Mouse (Mus musculus): Measurements from ENCODE around the gene Shcbp1l. TPM values are rescaled to one million over a fixed set of nuclear protein-coding genes. Genes with fewer than 3 reads are reported as not detected.
A peak's percentile ranks its signal among the peaks of the same experiment; 100 is the strongest.
"Not testable (repeated sequence)": the region's sequence is repeated elsewhere in the genome, so short reads cannot be mapped to it uniquely, and the experiment has no call there.

Gene Shcbp1l
- polyA plus RNA-seq, 1 experiment, result 1.1 TPM

DNA sequence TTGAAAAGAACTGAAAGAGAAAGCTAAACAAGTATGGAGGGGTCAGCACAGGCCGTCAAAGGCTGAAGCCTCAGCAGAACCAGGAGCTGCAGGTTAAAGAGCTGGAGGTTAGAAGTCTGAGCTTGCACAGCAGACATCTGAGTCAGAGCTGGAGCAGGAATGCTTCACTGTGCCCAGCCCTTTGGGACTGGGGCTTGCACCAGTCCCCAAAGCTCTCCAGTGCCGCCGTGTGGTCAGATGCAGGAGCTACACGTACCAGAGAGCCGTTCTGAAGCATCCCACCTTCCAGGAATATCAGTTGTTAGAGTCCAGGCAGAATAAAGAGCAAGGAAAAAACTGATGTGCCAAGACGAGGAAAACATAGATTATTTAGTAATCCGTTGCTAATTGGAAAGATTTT, 23.2 kb upstream of the Shcbp1l start:
- no peak overlapping the region for H3K4me3 ChIP-seq (replicated peaks; ENCODE audit: control insufficient read depth, low read depth, low read length)
- no peak overlapping the region for H3K27ac ChIP-seq (ENCODE audit: control insufficient read depth, insufficient read depth, low read depth, low read length, poor library complexity)
- WGBS, result 5% methylated on average over 7 of the region's 7 CpGs
- TF ChIP-seq POLR2A (IDR thresholded peaks at IDR 0.05; ENCODE audit: borderline replicate concordance, control insufficient read depth, low read depth, low read length) (no peak), CTCF (IDR thresholded peaks at IDR 0.05; ENCODE audit: control insufficient read depth, insufficient read depth, low read length) (peak; percentile 71)
- no peaks in the 10 kb centered on the region for H3K4me1 ChIP-seq (ENCODE audit: control insufficient read depth, insufficient read depth, low read length)

DNA sequence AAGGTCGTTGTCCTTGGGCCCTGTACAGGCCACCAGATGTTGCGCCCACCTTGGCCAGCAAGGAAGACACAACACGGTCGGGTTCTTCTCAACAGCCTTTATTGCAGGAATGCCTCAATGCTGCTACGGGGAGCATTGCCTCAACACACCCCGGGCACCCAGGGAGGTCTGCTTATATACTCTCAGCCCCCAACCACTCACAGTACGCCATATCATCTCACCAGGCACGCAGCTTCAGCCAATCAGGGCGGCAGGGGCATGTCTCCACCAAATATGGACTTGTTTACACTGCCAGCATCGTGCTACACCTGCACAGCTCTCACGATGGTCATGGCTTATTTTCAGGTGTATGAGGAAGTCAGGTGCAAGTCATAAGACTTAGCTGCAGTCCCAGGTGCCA, 17.3 kb upstream of the Shcbp1l start:
- not testable (repeated sequence) for H3K27ac ChIP-seq (ENCODE audit: control insufficient read depth, insufficient read depth, low read depth, low read length, poor library complexity)
- WGBS, result 78% methylated on average over 11 of the region's 11 CpGs

DNA sequence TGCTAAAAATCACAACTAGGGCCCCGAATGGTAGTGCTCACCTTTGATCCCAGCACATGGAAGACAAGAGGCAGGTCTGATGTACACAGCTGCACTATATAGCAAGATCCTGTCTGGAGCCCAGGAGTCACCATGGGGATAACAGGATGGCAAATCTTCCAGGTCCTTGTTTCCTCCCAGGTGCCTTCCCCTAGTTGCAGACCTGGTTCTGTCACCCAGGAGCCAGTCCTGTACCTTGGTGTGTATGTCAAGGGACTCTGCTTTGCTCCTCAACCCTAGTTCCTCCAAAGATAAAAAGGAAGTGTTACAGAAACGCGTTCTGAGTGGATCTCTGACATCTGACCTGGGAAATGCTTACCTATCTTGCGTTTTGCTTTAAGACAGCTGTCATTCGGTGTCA, 16.7 kb upstream of the Shcbp1l start:
- not testable (repeated sequence) for H3K4me3 ChIP-seq (replicated peaks; ENCODE audit: control insufficient read depth, low read depth, low read length); H3K27ac ChIP-seq (ENCODE audit: control insufficient read depth, insufficient read depth, low read depth, low read length, poor library complexity); H3K4me1 ChIP-seq (ENCODE audit: control insufficient read depth, insufficient read depth, low read length)
- 38% methylated on average over 5 of the region's 5 CpGs for WGBS

More for the DNA sequence above, 17.3 kb upstream of the Shcbp1l start:
- not testable (repeated sequence) for H3K4me1 ChIP-seq (ENCODE audit: control insufficient read depth, insufficient read depth, low read length); H3K4me3 ChIP-seq (replicated peaks; ENCODE audit: control insufficient read depth, low read depth, low read length)

DNA sequence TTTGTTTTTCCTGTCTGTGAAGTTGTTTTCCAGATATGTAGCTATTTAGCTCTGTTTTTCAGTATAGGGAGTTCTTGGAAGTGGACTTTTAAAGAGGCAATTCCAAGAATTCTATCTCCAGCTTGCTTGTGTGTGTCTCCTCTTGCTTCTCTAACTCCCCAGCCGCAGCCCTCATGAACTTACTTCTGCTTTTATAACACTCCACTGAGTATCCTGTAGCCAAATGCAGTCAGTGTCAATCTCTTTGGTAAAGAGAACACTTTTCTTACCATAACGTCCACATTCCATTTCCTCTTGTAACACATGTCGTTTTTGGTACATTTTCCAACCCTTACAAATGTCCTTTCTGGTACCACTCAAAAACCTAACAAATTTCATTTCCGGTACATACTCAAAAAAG, 14.0 kb upstream of the Shcbp1l start:
- not testable (repeated sequence) for H3K4me1 ChIP-seq (ENCODE audit: control insufficient read depth, insufficient read depth, low read length); H3K4me3 ChIP-seq (replicated peaks; ENCODE audit: control insufficient read depth, low read depth, low read length); H3K27ac ChIP-seq (ENCODE audit: control insufficient read depth, insufficient read depth, low read depth, low read length, poor library complexity)
- WGBS, result 17% methylated on average over 2 of the region's 4 CpGs

DNA sequence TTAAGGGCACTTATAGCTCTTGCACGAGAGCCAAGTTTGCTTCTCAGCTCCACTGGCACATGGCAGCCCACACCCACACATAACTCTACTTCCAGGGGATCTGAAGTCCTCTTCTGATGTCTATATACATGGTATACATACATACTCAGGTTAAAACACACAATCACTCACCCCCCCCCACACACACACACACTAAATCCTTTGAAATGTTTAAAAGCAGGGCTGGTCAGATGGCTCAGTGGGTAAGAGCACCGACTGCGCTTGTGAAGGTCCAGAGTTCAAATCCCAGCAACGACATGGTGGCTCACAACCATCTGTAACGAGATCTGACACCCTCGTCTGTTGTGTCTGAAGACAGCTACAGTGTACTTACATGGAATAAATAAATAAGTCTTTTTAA, 13.2 kb upstream of the Shcbp1l start:
- Histone ChIP-seq H3K4me1 (ENCODE audit: control insufficient read depth, insufficient read depth, low read length) (peaks cover 1% of the 10 kb centered on the region; the same call in 1 of the 2 replicates), H3K27ac (ENCODE audit: control insufficient read depth, insufficient read depth, low read depth, low read length, poor library complexity) (no peak overlapping the region), H3K4me3 (replicated peaks; ENCODE audit: control insufficient read depth, low read depth, low read length) (no peak overlapping the region)
- 81% methylated on average over 6 of the region's 6 CpGs for WGBS
- TF ChIP-seq CTCF (IDR thresholded peaks at IDR 0.05; ENCODE audit: control insufficient read depth, insufficient read depth, low read length) (no peak), POLR2A (IDR thresholded peaks at IDR 0.05; ENCODE audit: borderline replicate concordance, control insufficient read depth, low read depth, low read length) (no peak)

DNA sequence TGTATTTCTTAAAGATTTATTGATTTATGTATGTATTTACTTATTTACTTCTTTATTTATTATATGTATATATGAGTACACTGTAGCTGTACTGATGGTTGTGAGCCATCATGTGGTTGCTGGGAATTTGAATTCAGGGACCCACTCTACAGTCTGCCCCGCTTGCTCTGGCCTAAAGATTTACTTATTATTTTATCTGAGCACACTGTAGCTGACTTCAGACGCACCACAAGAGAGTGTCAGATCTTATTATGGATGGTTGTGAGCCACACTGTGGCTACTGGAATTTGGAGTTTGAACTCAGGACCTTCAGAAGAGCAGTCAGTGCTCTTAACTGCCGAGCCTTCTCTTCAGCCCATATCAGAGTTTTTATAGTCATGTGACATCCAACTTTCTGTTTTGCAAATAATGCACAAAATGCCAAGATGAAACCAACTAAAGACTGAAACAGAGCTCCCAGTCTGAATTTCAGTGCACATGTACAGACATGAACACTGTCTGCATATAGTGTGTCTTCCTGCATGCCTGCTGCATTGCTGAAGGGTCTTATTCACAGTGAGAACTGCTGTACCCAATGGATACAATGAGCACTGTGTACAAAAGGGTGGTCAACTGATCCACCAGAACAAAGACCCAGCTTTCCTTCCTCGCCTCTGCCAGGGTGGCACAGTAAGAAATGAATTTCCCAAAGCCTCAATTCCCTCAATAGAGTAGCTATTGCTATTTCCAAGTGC, 12.1 kb upstream of the Shcbp1l start:
- H3K4me1 ChIP-seq (ENCODE audit: control insufficient read depth, insufficient read depth, low read length); H3K27ac ChIP-seq (ENCODE audit: control insufficient read depth, insufficient read depth, low read depth, low read length, poor library complexity): not testable (repeated sequence)
- H3K4me3 ChIP-seq (replicated peaks; ENCODE audit: control insufficient read depth, low read depth, low read length), result peak overlapping the region; percentile 49
- 68% methylated on average over 3 of the region's 4 CpGs for WGBS

DNA sequence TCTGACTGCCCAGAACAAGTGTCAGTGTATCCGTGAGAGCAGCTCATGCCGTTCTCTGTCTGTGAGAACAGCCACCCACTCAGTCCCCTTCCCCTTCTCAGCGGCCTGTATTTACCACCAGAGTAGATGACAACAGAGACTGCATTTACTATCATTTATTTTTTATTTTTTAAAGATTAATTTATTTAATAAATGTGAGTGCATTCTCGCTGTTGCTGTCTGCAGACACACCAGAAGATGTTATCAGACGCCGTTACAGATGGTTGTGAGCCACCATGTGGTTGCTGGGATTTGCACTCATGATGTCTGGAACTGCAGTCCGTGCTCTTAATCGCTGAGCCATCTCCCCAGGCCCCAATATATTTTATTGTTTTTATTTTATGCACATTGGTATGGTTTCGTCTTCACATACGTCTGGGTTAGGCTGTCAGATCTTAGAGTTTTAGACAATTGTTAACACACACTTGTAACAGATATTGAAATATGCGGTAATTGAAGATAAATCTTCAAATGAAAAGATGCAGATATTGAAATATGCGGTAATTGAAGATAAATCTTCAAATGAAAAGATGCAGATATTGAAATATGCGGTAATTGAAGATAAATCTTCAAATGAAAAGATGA, 11.5 kb upstream of the Shcbp1l start:
- peak overlapping the region; percentile 49 for H3K4me3 ChIP-seq (replicated peaks; ENCODE audit: control insufficient read depth, low read depth, low read length)
- 62% methylated on average over 13 of the region's 13 CpGs for WGBS
- H3K27ac ChIP-seq (ENCODE audit: control insufficient read depth, insufficient read depth, low read depth, low read length, poor library complexity); H3K4me1 ChIP-seq (ENCODE audit: control insufficient read depth, insufficient read depth, low read length): not testable (repeated sequence)

DNA sequence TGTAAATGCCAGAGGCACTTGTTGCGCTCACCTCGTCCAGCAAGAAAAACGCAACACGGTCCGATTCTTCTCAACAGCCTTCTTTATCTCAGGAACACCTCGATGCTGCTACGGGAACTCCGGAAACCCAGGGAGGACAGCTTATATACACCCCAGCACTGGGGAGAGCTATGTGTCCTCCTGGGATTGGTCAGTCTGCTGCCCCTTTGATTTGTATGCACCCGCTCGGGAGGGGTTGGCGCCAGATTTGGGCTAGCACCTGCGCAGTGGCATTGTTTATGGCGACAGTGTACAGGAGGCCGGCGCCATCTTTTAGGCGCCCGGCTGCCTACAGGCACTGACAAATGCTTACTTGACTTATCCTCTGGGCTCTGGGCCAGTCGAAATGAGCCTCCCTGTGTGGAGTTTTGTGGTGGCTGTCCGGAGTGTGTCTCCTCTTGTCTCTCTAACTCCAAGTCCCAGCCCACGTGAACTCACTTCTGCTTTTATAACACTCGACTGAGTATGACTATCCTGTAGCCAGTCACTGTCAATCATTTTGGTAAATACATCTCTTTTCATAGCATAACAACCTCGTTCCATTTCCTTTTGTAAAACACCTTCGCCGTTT, 10.7 kb upstream of the Shcbp1l start:
- not testable (repeated sequence) for H3K4me1 ChIP-seq (ENCODE audit: control insufficient read depth, insufficient read depth, low read length)
- Histone ChIP-seq H3K27ac (ENCODE audit: control insufficient read depth, insufficient read depth, low read depth, low read length, poor library complexity) (peak overlapping the region; percentile 95), H3K4me3 (replicated peaks; ENCODE audit: control insufficient read depth, low read depth, low read length) (peak overlapping the region; percentile 62)
- 42% methylated on average over 24 of the region's 24 CpGs for WGBS
- TF ChIP-seq POLR2A (IDR thresholded peaks at IDR 0.05; ENCODE audit: borderline replicate concordance, control insufficient read depth, low read depth, low read length), result 0 out of 2 replicates have a peak, but pooled peaks have one; percentile 16

DNA sequence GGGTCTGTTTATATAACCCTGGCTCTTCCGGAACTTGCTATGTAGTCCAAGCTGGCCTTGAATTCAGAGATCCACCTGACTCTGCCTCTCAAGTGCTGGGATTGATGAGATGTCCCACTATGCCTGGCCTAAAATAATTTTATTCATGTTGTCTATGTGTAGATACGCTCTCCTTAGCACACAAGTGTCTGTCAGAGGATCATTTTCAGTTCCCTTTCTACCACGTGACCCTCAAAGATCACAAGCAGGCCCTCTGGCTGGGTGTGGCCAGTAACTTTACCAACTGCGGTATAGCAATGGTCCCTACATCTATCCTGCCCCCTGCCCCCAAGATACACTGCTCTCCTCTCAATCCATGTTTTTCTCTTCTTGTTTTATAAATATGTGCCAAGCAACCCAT, 10.0 kb upstream of the Shcbp1l start:
- TF ChIP-seq POLR2A (IDR thresholded peaks at IDR 0.05; ENCODE audit: borderline replicate concordance, control insufficient read depth, low read depth, low read length) (no peak), CTCF (IDR thresholded peaks at IDR 0.05; ENCODE audit: control insufficient read depth, insufficient read depth, low read length) (no peak)
- Histone ChIP-seq H3K27ac (ENCODE audit: control insufficient read depth, insufficient read depth, low read depth, low read length, poor library complexity) (peak overlapping the region; percentile 46; the same call in 1 of the 2 replicates), H3K4me3 (replicated peaks; ENCODE audit: control insufficient read depth, low read depth, low read length) (no peak overlapping the region), H3K4me1 (ENCODE audit: control insufficient read depth, insufficient read depth, low read length) (peaks cover 1% of the 10 kb centered on the region; the same call in 1 of the 2 replicates)
- WGBS, result 23% methylated on average over 4 of the region's 4 CpGs

DNA sequence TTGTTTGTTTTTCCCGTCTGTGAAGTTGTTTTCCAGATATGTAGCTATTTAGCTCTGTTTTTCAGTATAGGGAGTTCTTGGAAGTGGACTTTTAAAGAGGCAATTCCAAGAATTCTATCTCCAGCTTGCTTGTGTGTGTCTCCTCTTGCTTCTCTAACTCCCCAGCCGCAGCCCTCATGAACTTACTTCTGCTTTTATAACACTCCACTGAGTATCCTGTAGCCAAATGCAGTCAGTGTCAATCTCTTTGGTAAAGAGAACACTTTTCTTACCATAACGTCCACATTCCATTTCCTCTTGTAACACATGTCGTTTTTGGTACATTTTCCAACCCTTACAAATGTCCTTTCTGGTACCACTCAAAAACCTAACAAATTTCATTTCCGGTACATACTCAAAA, 9.2 kb upstream of the Shcbp1l start:
- not testable (repeated sequence) for H3K4me3 ChIP-seq (replicated peaks; ENCODE audit: control insufficient read depth, low read depth, low read length); H3K27ac ChIP-seq (ENCODE audit: control insufficient read depth, insufficient read depth, low read depth, low read length, poor library complexity); H3K4me1 ChIP-seq (ENCODE audit: control insufficient read depth, insufficient read depth, low read length)
- WGBS, result 39% methylated on average over 2 of the region's 5 CpGs

DNA sequence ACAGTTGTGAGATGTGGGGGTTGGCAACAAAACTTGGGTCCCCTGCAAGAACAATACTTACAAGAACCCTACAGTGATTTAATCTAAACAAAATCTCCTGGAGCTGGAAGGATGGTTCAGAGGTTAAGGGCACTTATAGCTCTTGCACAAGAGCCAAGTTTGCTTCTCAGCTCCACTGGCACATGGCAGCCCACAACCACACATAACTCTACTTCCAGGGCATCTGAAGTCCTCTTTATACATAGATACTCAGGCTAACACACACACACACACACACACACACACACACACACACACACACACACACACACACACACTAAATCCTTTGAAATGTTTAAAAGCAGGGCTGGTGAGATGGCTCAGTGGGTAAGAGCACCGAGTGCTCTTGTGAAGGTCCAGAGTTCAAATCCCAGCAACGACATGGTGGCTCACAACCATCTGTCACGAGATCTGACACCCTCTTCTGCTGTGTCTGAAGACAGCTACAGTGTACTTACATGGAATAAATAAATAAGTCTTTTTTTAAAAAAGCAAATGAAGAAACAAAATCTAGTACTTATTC, 8.6 kb upstream of the Shcbp1l start:
- 86% methylated on average over 3 of the region's 3 CpGs for WGBS
- not testable (repeated sequence) for H3K27ac ChIP-seq (ENCODE audit: control insufficient read depth, insufficient read depth, low read depth, low read length, poor library complexity); H3K4me3 ChIP-seq (replicated peaks; ENCODE audit: control insufficient read depth, low read depth, low read length); H3K4me1 ChIP-seq (ENCODE audit: control insufficient read depth, insufficient read depth, low read length)

DNA sequence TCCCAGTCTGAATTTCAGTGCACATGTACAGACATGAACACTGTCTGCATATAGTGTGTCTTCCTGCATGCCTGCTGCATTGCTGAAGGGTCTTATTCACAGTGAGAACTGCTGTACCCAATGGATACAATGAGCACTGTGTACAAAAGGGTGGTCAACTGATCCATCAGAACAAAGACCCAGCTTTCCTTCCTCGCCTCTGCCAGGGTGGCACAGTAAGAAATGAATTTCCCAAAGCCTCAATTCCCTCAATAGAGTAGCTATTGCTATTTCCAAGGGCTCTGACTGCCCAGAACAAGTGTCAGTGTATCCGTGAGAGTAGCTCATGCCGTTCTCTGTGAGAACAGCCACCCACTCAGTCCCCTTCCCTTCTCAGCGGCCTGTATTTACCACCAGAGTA, 7.2 kb upstream of the Shcbp1l start:
- 83% methylated on average over 4 of the region's 4 CpGs for WGBS
- not testable (repeated sequence) for H3K27ac ChIP-seq (ENCODE audit: control insufficient read depth, insufficient read depth, low read depth, low read length, poor library complexity); H3K4me3 ChIP-seq (replicated peaks; ENCODE audit: control insufficient read depth, low read depth, low read length); H3K4me1 ChIP-seq (ENCODE audit: control insufficient read depth, insufficient read depth, low read length)
